Mouse (Mus musculus): ENCODE measurements around the gene Unc79. TPM values are rescaled to one million over a fixed set of nuclear protein-coding genes. Genes with fewer than 3 reads are reported as not detected.

Gene Unc79
- polyA plus RNA-seq, 2 experiments from 2014 or later: 0.32 to 0.60 TPM

DNA sequence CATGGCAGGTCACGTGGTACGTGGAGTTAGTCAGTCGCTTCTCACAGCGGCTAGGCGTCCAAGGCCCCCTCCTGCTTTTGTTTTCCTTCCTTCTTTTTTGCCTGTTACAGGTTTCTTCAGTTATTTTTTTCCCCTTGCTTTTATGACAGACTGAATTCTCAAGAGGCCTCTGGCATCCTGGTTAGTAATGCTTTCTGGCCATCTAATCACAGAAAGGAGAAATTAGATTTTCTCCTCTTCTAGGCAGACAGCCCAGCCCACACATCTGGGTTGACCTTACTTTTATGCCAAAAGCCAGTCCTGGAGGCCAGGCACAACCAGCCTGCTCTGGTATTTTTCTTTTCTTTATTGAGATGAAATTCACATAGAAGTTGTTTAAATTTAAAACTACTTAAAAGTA lies 94.1 kb downstream of the Unc79 start:
- no peak for ATAC-seq

DNA sequence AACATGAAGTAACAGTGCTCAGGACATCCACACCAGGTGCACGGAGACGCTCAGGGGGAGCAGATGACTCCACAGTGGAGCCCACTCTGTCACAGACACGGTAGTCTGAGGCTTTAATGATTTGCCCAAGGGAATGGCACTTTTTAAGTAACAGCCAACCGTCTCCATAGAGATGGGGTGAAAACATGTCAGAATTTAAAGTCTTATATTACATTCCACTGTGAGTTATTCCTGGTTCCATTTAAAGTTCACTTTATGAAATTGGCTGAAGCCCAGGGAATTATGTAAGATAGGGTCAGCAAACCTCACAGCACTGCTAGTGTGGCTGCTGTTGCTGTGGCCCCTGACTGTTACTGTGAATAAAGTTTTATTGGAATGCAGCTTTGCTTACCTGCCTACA lies 95.8 kb downstream of the Unc79 start:
- ATAC-seq: no peak

DNA sequence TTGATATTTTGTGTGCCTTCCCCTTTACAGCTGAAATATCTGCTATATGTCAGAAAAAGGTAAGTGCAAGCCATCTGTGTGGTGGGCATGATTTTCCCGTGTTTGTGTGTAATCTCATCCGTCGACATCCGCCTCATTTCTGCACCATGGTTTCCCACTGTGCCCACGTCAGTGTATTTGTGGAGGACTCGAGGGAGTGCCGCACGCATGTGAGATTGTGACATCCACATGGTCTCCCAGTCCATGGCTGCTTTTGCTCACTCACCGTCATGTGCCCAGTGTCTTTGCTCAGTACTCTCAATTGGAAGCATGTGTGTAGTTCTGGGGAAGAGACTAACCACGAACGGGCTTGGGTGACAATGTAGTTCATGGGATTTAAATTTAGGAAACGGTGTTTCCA lies 101.2 kb downstream of the Unc79 start:
- no peak for ATAC-seq

DNA sequence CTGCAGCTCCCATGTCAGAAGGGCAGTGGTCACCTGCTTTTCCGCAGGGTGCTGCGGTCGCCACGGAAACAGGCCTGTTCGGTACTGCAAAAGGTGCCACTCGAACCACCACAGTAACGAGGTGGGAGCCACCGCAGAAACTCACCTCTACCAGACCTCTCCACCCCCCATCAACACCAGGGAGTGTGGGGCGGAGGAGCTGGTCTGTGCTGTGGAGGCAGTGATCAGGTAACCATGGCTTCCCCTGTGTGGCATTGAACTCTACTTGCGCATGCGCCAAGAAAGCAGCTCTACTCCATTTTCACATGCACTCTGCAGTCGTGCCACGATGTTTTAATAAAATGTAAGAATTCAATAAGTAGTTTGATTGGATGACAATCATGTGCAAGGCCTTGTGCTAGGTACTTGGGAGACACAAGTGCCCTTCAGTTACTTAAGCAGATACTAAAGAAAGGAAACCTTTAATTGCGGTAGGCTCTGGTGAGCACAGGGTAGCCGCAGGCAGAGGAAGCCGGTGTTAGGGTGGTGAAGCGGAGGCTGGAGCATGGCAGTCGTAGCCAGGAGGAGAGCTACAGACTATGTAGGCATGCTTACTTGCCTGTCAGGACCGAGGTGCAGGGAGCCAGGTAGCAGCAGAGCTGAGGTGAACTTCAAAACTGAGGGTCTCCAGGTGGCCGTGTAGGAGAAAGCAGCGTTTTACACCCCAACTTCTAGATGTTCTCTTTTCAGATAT lies 110.8 kb downstream of the Unc79 start:
- no peak for ATAC-seq

DNA sequence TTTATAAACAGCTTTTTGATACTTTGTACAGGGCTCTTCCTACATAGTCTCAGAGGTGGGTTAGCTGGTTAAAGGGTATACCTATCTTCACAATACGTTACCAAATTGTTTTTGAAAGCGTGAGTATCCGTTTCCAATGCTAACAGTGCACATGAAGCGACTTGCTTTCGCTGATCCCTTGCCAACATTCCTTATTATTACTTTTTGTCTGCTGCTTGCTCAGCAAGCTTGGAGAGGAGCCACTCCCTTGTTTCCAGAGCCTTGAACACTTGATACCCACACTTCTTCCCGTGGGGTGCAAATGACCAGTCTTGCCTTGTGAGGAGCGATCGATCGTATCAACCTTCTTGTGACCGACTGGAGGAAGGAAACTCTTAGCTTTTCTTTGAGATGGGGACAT lies 112.1 kb downstream of the Unc79 start:
- no peak for ATAC-seq

DNA sequence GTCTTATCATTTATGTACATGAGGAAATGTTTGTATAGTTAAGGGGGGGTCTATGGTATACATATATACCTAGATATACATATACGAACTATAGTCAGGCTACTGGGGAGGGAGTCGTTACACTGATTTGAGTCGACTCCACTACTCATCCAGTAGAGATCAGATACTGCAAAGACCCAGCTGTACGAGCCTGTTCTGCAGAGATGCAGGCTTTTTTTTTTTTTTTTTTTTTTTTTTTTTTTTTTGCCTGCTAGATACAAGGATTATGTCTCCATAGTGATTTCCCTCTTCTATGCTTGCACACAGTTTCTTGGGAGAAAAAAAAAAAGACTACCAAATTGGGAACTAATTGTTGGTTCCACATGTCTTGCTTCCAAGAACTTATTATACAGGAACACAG lies 113.5 kb downstream of the Unc79 start:
- ATAC-seq: no peak

DNA sequence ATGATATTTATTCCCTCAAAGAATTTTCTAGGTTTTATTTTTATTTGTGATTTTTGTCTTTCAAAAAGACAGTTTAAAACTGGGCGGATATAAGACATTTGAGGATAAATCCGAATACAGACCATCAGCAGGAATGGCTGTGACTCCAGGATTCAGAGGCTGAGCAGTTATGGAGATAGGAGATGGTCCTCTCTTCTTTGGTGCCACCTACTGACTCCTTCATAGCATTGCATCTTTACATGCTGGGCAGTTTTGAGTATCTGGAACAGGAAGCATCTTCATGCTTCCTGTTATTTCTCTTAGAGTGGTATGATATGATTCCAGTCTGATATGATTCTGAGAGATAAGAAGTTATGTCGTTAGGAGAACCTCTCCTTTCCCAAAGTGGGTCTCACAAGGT lies 116.3 kb downstream of the Unc79 start:
- peak; percentile 57 for ATAC-seq

DNA sequence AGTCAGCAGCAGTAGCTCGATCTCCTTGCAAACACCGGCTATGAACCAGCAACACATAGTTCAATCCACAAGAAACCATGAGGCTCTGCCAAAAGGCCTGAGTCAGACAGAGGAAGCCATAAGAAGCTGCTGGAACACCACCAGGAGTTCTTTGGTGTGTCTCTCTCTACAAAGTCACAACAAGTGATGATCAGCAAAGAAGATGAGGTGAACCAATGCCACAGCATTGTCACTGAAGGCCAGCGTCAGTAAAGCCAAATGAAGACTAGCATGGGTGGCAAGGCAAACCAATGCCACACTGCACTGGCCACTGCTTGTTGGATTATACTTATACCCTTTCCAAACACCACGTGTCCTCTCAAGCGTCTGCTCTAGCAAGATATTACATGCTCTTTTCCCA lies 119.5 kb downstream of the Unc79 start:
- no peak for ATAC-seq

DNA sequence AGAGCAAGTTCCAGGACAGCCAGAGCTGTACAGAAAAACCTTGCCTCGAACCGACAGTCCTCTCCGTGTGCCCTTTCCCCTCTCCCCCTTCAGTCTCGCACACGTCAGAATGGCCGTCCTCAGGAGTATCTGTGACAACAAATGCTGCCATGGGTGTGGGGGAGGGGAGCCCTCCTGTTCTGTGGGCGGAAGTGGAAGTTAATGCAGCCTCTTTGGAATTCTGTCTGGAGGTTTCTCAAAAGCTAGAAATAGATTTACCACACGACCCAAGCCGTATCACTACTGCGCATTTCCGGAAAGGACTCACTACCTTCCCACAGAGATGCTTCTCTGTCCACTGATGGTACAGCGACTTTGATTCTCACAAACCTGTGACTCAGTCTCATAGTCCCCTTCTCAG lies 120.9 kb downstream of the Unc79 start:
- no peak for ATAC-seq

DNA sequence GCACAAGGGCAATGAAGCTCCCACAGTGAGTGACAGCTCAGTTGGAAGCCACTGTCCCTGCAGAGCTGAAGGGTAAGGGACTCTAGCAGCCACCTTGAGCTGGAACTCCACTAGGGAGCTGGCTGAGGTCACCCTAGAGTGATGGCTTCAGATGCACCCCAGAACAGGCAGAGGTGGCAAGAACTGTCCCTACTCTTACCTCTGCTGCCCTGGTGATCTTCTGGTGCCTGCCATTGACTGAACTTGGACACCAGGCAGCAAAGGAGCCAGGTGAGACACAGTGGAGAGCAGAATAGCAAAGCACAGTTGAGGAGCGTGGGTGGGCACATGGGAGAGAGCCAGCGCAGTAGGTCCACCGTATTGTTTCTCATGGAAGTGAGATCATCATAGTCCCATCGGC lies 125.3 kb downstream of the Unc79 start:
- ATAC-seq: no peak

DNA sequence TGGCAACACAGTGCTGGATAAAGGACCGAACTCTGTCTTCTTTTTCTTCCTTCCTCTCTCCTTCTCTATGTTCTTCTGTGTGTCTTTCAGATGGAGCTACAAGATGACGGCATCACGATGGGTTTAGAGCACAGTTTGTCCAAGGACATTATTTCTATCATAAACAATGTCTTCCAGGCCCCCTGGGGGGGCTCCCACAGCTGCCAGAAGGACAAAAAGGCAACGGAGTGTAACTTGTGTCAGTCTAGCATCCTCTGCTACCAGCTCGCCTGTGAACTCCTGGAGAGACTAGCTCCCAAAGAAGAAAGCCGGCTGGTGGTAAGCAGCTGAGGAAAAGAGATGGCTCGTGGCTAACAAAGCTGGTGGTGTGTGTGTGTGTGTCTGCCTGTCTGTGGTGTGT lies 130.1 kb downstream of the Unc79 start:
- ATAC-seq: no peak

DNA sequence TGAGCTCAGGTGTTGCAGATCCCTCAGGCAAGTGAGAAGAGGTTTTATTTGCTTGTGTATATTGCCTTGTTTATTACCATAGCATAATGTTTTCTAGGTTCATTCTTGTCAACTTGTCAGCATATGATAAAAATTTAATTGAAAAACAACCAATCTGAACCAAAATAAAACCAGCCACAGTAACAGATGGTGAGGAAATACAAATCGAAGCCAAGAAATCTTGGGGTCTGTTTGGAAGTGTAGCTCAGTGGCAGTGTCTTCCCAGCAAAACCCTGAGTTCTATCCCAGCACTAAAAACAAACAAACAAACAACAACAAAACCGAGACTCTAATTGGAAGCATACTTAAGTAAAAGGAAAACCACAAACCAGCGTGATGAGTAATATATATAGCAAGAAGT lies 131.4 kb downstream of the Unc79 start:
- no peak for ATAC-seq

DNA sequence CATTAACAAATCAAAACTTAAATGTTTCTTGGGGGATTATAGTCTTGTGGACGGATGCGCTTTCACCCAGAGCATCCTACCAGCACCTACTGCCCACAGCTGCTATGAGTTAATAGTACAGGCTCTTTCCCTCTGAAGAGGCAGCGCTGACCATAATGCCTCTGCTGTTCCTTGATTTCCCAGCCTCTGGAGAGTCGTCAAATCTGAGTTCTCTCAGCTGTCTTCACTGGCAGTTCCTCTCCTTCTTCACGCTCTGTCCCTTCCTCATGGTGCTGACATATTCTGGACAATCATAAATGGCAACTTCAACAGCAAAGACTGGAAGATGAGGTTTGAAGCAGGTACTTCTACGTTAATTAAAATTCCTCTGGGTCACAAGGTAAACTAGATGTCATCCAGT lies 143.2 kb downstream of the Unc79 start:
- no peak for ATAC-seq

DNA sequence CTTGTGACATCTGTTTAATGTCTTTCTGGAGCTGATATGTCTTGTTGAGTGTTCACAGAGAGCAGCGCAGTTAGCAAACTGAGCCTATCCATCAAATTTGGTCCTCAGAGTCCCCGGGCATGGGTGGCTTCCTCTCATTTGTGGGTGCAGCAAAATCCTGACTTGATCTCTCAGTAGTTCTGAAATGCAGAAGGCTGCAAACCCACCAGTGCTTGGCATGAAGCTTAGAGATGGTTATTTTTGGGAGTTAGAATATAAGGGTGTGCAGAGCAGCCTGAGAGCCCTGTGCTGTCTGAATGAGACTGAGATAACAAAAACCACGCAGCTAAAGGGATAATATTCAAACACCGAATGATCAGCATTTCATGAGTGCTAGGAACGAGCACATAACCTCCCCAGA lies 146.5 kb downstream of the Unc79 start:
- no peak for ATAC-seq

DNA sequence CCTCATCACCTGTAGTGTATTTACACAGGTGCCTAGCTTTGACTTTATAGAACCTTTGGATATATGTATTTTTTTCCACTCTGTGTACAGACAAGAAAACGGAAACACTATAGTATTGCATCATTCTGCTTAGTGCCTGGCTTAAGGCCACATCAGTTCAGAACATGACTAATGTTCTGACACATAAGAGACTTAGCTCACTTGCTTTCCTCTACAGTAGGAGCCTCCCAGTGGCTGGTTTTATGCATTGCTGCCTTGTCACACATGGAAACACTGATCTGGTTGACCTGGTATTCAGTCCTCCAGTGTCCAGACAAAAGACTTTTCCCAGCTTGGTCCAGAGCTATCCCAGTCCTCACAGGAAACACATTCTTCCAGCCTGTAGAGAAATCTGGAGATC lies 150.5 kb downstream of the Unc79 start:
- ATAC-seq: no peak

DNA sequence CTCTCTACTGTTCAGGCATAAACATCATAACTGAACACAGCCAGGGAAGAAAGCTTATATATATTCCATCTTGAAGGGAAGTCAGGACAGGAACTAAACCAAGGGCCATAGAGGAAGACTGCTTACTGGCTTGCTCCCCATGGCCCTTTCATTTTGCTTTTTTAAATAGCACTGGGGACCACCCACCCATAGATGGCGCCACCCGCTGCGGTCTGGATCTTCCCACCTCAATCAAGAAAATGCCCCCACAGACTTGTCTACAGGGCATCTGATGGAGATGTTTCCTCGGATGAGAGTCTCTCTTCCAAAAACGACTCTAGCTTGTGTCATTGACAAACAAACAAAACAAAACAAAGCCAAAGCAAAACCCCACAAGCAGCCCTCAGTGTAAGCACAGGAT lies 151.4 kb downstream of the Unc79 start:
- ATAC-seq: no peak

DNA sequence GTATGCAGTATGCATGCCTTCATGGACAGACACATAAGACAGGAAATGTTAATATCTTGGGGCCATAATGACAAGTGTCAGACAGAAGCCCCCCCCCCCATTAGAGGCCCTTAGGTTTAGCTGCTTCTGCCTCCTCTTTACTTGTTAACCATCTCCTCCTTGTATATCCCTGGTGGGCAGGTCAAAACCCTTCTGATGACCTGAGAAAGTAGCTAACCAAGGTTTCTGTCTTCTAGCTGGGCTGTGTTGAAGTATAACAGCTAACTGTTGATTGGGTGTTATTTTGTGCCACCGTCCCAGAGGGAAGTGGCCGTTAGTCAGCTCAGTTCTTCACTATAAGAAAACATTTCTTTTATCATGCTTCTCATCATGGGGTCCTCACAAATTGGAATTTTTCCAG lies 154.4 kb downstream of the Unc79 start:
- ATAC-seq: no peak

DNA sequence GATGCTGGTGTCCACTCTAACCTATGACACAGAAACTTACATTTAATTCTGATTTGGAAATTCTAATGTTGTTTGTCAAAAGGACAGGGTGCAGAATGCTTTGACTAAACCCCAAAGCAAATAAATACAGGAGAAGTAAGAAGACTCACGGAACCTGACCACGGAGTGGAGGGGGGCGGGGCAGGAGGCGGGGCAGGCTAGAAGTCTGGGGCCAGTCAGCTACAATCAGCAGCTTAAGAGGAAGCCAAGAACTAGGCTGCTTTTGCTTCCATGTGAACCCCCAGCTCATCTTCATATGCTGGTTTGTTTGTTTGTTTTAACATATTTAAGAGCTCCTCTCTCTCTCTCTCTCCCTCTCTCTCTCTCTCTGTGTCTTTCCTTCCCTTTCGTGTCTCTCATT lies 154.9 kb downstream of the Unc79 start:
- ATAC-seq: peak; percentile 57

DNA sequence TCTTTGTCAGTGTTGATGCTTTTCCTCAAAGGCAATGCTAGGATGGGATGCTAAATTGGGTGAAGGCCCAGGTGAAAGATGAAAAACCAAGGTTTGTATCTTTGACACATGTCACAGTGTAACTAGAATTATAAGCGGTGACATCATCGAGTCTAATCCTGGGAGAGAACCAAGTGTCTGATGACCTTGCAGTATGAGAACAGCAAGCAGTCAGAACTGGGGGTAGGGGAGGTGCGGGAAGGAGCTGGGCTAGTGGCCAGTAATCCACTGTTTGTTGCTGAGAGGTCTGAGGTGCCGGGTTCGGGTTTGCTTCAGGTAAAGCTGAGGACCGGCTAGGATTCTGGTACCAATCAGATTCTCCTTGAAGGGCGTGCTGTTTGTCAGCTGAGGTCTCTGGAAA lies 160.6 kb downstream of the Unc79 start:
- no peak for ATAC-seq

DNA sequence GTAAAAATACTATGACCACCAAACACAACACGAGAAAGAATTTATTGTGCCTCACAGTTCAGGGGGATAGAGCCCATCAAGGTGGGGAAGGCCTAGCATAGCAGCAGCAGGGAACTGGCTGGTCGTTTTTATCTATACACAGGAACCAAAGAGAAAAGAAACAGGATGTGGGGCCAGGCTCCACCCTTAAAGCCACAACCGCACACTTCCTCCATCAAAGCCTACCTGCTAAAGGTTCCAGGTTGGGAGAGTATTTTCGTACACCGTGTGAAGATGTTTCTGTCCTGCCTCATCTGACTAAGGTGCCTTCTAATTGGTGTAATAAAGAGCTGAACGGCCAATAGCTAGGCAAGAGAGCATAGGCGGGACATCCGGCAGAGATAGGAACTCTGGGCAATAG lies 168.0 kb downstream of the Unc79 start:
- ATAC-seq: peak; percentile 94

DNA sequence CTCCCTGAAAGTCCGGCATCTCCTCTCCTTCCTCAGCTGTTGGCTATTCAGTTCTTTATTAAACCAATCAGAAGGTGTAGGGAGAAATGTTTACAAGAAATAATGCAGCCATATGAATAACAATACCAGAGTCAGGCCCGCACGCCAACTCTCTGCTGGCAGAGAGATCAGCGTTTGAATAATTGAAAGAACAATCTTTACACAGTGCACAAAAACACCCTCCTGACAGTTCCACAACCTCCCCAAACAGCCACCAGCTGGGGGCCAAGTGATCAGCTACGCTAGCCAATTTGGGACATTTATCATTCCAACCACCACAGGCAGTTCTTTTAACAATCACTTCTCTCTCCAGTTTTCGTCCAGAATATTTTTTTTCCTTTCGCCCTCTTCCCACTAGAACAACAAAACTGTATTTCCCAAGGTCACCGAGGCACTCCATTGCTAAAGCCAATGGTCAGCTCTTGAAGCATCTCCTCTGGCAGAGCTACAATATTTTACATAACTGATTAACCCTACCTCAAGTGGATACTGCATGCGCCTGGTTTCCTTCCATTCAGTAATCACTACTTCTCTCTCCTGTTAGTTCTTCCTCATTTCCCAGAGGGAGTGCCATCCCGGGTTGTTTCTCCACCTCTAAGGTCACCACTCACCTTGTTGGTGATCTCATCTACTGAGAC lies 169.0 kb downstream of the Unc79 start:
- no peak for ATAC-seq

DNA sequence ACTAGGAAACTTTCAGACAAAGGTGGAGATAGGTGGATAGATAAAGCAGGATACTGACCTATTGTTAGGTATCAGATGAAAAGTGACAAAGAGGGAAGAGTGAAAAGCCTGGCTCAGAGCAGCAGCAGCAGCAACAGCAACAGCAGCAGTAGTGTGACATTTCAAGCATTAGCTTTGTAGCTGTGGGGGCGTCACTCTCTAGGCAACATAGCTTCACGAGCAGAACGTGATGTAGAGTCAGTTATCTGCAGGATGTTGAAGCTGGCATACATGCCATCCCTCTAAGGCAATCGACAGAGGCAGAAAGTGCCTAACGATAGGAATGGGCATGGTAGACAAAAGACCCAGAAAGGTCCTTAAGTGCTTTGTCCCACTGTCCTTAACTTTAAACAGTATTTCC lies 173.3 kb downstream of the Unc79 start:
- no peak for ATAC-seq

DNA sequence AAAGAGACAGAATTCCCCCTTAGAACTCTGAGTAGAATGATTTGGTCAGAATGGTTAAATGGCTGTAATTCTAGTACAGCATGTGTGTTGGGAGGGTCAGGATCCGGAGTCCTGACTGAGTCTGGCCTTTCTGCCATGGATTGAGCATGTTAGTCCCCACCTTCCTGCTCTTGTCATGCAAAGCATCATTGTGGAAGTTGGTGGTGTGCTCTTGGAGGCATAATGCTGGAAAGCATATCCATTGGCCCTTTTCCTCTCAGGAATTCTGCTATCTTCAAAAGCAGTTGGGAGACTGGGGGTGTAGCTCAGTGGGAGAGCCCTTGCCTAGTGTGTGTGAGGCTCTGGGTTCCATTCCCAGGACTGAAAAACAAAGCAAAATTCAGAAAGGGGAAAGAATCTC lies 175.2 kb downstream of the Unc79 start:
- ATAC-seq: no peak

DNA sequence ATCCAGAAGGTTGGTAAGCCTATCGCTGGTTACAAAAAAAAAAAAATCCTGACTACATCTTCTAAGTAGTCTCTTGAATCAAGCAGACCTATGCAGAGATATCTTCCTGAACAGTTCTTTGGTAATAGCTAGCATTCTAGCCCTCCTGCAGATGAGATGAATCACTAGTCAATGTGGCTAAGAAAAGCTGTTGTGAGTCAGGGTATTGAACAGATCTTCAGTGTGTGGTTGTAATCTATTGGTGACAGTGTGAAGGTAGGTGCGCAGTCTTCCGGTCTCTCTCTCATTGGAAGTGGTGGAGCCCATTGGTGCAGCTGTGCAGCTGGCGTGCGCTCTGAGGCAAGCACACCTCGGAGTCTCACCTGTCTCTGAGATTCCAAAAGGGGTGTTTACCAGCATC lies 180.3 kb downstream of the Unc79 start:
- ATAC-seq: no peak

Measured in activated CD4-positive, CD25-positive, alpha-beta regulatory T cell, adult 4 months (primary cell).